Mouse (Mus musculus): ENCODE data around the gene Bcl11a. TPM values are rescaled to one million over a fixed set of nuclear protein-coding genes. Genes with fewer than 3 reads are reported as not detected.
"Not testable (repeated sequence)": the region's sequence is repeated elsewhere in the genome, so short reads cannot be mapped to it uniquely, and the experiment has no call there.

The Bcl11a gene
- total RNA-seq, 1 experiment from 2014 or later, result 92.3 TPM

- not testable (repeated sequence) for ATAC-seq (replicated peaks; ENCODE audit: low read depth, poor library complexity, severe bottlenecking)
These were observed 51.0 kb downstream of the Bcl11a start for GRCm38 (mm10) chr11:24128880-24129279.

GRCm38 (mm10) chr11:24129358-24130185, 51.7 kb downstream of the Bcl11a start:
- ATAC-seq (replicated peaks; ENCODE audit: low read depth, poor library complexity, severe bottlenecking), result peak; percentile 20

GRCm38 (mm10) chr11:24130186-24130760, 52.4 kb downstream of the Bcl11a start:
- peak; percentile 8; the same call in 1 of the 2 replicates for ATAC-seq (replicated peaks; ENCODE audit: low read depth, poor library complexity, severe bottlenecking)

- 0 out of 2 replicates have a peak, but pooled peaks have one; percentile 12 for ATAC-seq (replicated peaks; ENCODE audit: low read depth, poor library complexity, severe bottlenecking)
These were observed 54.0 kb downstream of the Bcl11a start for GRCm38 (mm10) chr11:24131818-24132217.

GRCm38 (mm10) chr11:24132358-24132757, 54.5 kb downstream of the Bcl11a start:
- no peak for ATAC-seq (replicated peaks; ENCODE audit: low read depth, poor library complexity, severe bottlenecking)

GRCm38 (mm10) chr11:24132853-24133252, 55.0 kb downstream of the Bcl11a start:
- no peak for ATAC-seq (replicated peaks; ENCODE audit: low read depth, poor library complexity, severe bottlenecking)

DNA sequence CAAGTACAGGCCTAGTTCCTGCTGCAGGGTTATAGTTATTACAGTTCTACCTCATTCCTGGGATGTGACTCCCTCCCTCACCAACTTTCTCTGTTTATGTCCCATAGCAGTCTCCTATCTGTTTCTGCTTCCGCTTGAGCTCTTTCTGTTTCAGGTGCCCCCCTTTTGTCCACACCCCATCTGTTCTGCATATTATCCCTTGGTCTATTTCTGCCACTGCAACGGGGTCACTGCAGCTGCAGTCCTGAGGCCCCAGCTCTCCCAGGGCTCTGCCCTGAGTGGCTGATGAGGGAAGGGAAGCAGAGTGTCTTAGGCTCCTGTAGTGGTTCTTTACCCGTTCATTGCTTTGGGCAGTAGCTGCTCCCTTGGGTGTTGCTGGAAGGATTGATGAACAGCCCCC, 55.6 kb downstream of the Bcl11a start:
- no peak for ATAC-seq (replicated peaks; ENCODE audit: low read depth, poor library complexity, severe bottlenecking)

DNA sequence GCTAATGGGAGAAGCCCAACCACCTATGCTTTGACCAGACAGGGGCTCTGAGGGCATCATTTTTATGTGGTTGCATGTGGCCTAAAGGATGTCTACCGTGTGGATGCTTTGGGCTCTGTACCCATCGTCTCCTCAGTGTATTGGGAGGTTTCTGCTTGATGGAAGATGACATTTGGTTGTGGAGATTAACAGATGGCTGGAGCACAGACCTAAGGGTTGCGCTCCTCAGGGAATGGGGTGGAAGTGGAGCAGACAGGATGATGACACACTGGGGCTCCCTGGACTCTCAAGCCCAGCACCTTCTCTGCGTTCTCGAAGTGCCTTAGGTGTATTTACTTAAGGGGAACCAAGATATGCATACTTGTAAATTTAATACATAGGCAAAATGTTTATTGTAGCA, 56.1 kb downstream of the Bcl11a start:
- no peak for ATAC-seq (replicated peaks; ENCODE audit: low read depth, poor library complexity, severe bottlenecking)

GRCm38 (mm10) chr11:24135244-24135643, 57.4 kb downstream of the Bcl11a start:
- ATAC-seq (replicated peaks; ENCODE audit: low read depth, poor library complexity, severe bottlenecking), result no peak

GRCm38 (mm10) chr11:24136084-24136785, 58.4 kb downstream of the Bcl11a start:
- peak; percentile 57 for ATAC-seq (replicated peaks; ENCODE audit: low read depth, poor library complexity, severe bottlenecking)

GRCm38 (mm10) chr11:24137891-24138290, 60.0 kb downstream of the Bcl11a start:
- ATAC-seq (replicated peaks; ENCODE audit: low read depth, poor library complexity, severe bottlenecking), result no peak

- ATAC-seq (replicated peaks; ENCODE audit: low read depth, poor library complexity, severe bottlenecking), result no peak
These were observed 60.9 kb downstream of the Bcl11a start for GRCm38 (mm10) chr11:24138600-24139375.

DNA sequence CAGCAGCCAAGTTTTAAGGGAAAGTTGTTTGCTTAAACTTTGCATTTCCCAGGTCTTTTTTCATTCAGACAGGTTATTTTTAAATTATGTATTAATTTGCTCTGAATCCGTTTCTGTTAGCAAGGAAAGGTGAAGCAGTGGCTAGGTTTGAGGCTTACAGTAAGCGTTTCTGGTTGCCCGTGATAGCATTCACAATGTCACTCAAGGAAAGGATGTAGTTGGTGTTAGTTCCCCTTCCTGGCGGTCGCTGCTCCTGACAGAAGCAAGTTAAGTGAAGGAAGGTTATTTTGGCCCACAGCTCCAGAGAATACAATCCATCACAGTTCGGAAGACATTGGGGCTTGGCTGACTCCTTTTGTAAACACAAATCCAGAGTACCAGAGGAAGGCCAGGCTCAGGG, 61.6 kb downstream of the Bcl11a start:
- ATAC-seq (replicated peaks; ENCODE audit: low read depth, poor library complexity, severe bottlenecking), result peak; percentile 37

GRCm38 (mm10) chr11:24139952-24140351, 62.1 kb downstream of the Bcl11a start:
- ATAC-seq (replicated peaks; ENCODE audit: low read depth, poor library complexity, severe bottlenecking), result no peak

- ATAC-seq (replicated peaks; ENCODE audit: low read depth, poor library complexity, severe bottlenecking), result no peak
These were observed 63.1 kb downstream of the Bcl11a start for GRCm38 (mm10) chr11:24140948-24141347.

GRCm38 (mm10) chr11:24141479-24142251, 63.8 kb downstream of the Bcl11a start:
- ATAC-seq (replicated peaks; ENCODE audit: low read depth, poor library complexity, severe bottlenecking), result peak; percentile 36

DNA sequence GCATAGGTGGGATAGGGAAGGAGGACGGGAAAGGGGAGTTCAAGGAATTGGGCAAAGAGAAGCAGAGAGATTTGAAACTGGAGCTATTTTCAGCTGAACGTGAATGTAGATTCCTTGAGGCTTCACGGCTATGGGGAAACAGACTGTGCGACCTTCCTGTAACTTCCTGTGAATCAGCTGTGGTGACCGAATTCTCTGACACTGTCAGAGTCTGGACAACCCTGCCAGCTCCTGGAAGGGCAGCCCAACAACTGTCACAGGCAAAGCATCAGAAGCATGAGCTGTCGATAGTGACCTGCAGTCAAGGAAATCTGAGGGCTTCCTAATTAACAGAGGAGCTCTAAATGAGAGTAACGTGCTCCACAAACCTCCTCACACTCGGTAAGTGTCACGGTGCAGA, 64.5 kb downstream of the Bcl11a start:
- ATAC-seq (replicated peaks; ENCODE audit: low read depth, poor library complexity, severe bottlenecking), result peak; percentile 19

DNA sequence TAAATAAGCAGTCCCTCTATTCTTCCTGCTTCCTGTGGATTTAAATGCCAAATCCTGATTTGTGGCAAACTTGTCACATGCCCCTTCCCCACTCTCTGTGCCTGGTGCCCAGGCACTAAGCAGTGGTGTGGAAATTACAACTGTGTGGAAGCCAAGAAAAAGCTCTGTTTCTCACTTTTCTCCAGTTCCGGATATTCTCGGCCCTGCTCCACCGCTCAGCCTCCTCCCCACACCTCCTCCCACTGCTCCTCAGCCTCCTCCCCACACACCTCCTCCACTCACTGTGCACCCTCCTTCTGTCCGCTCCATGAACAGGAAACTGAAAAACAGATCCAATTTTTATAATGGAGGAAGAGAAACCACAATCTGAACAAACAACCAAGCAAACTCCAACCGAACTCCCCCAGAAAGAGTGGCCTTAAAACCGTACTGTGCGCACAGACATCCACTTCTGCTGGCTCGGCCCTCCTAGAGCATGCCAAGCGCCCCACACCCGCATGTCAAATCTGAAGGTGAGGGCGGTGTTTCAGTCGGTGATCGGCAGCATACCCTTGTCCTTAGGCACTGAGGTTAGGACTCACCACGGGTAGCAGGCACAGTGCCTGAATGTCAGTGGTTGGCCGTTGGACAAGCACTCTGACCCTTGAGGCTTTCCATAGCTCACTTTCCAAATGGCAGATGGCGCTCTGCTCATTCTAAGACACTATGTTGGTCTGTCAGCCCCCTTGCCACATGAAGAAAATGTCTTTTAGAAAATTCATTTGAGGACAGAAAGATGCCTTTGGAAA, 66.5 kb downstream of the Bcl11a start:
- ATAC-seq (replicated peaks; ENCODE audit: low read depth, poor library complexity, severe bottlenecking), result peak; percentile 23

DNA sequence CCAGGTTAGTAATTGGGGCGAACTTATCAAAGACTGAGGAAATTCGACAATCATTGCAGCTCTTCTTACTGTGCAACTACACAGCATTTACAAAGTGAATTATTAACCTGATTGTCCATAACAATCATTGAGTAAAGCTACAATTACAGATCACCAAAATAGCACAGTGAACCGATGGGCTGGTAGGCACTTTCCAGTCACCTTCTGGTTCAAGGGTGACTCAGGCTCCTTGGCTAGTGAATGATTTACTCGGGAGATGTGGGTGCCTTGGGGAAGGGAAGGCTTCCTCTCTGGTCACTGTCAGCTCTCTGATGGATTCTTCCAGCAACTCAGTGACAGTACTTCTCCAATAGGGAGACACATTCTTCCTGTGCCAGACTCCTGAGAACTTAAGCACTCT, 68.2 kb downstream of the Bcl11a start:
- ATAC-seq (replicated peaks; ENCODE audit: low read depth, poor library complexity, severe bottlenecking), result no peak

Data from common myeloid progenitor, adult 5-6 weeks (primary cell).